Mouse (Mus musculus): ENCODE measurements around the gene Smg7. TPM values are rescaled to one million over a fixed set of nuclear protein-coding genes. Genes with fewer than 3 reads are reported as not detected.

Smg7 gene
- polyA plus RNA-seq, 2 experiments from 2014 or later, result 35.3 to 38.1 TPM

DNA sequence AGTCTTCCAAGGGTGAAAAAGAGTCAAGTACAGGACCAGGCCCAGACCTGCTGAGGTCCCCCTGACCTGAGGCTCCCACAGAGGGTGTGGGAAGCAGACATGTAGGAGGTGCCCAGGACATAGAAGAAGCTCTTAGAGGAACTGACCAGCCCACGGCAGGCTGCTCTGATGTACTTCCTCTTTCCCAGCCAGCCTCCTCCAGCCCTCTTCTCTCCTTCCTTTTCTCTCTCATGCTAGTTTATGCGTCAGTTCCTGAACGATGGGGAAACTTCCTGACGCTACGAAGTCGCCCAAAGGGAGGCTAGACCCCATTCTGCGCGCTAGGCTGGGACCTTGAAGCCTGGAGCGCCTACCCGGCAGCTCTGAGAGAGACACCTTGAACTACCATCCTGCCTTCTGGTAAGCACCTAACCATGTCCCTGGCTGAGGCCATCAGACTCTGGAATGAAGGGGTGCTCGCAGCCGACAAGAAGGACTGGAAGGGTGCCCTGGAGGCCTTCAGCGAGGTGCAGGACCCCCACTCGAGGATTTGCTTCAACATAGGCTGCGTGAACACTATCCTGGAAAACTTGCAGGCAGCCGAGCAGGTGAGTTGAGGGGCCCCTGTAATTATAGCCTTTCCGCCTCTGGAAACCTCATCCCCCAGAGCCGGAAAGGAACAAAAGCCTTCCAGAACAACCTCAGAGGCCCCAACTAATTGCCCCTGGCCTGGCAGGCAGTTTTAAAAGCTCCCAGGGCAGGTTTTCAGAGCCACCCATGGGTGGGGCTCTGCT, 94.6 kb downstream of the Smg7 start:
- ATAC-seq, result no peak

DNA sequence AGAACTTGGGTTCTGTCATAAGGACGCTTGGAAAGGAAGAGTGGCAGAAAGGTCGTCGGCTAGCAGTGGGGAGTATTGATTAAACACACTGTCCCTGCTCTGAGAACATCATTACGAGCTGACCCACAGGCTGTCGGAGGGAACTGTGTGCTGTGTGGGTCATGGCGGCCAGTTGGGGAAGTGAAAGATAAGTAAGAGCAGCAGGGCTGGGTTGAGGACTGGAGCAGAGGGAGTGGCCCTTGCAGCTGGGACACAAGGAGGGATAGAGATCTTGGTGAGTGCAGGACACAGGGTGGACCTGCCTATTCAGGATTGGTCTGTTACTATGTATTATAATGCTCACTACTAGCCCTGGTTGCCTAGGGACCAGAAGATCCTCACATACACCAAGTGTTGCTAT, 97.5 kb downstream of the Smg7 start:
- ATAC-seq, result no peak

DNA sequence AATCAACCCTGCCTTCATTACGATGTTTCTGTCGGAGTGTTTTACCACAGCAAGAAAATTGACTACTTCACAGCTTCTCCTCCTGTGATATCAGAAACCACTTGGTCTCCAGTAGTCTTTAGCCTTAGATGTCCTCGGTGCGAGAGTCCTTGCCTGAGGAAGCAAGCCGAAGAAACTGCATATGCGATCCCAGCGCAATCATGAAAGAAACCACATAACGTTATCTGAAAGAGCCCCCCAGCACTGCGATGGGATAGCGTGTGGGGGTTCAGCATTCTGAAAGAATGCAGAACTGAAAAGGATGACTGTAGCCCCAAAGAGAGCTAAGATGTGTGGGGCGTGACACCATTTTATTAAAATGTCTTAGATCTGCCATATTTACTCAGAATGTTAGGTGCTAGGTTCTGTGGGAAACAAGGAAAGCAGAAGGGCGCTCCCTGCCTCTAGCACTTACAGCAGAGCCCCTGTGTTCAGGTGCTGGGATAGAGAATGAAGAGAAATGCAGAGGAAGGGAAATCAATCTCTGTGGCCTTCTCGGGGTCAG, 101.7 kb downstream of the Smg7 start:
- no peak for ATAC-seq

DNA sequence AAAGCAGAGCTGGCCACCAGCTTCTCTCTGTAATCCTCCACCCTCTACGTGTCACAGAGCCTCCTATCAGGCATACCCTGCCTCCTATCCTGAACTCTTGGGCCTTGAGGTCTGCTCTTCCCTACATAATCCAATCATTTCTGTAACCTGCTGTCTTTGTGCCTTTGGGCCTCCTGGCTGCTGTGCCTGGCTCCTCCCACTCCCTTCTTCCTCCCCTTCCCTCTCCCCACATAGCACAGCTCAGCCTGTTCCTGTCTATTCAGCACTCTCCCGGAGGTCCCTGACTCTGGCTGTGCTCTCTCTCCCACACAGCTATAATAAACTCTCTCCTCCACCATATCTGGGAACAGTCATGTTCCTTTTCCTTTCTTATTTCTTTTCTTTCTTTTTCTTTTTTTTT, 102.5 kb downstream of the Smg7 start, which contains the start of gene Ncf2:
Ncf2 (plus strand) TSS at position 298 of the 400 bp plus-strand sequence.
- ATAC-seq, result no peak

DNA sequence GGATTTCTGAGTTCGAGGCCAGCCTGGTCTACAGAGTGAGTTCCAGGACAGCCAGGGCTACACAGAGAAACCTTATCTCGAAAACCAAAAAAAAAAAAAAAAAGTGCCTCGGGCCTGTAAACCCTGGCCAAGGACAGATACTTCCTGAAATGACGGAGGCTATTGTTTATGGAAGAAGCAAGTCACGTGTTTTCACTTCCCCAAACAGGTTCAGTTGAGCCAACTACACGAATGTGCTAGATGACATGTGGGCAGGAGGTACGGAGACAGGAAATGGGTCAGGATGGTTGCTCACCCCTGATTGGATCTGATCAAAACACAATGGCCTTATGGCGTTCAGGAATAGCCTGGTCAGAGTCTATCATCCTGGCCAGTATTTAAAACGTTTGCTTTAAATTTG, 104.3 kb downstream of the Smg7 start:
- ATAC-seq, result no peak

DNA sequence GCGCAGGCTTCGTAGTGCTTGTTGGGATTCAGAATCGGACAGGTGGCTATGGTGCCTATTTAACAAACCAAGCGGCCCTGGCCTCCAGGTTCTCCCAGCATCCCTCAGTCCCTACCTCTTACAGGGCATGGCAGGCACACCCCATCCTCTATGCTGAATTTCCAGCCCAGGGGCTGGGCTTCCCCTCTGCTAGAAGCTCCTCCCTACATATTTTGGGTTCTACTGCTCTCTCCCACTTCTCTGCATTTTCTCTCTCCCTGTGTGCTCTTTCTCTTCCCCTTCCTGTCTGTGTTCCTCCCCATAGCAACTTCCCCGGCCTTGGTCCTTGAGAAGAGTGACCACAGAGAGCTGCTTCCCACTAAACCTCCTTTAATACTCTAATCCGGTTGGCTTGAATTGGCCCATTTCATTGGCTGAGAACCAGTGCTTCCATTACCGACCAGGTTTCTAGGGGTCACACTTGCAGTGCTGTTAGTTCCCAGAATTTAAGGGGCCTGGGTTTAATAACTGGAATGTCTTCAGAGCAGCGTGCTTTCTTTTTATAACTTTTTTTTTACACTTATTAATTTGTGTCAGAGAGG, 105.7 kb downstream of the Smg7 start:
- ATAC-seq, result no peak

DNA sequence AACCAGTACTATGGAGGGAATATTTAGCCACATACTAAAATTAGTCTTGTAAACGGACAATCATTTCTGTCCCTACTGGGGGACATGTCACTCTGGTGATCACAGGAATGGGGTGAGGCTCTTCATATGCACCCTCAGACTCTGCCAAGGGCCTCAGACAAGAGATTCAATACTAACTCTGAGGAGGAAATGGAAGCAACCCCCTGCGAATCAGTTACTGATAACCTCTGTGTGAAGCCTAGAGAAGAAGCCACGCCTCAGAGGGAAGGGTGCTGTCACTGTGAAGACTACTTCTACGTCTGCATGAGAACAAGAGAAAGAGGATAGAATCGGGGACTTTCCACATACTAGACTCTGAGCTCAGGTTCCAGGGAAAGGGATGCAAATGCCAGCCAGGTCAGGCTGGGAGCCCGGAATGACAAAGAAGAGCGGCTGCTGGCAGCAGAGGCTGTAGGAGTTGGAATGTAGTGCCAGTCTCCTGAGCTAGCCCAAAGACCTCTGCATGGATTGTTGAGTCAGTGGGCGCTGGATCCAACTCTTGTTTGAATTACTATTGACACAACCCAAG, 106.7 kb downstream of the Smg7 start:
- ATAC-seq, result no peak

DNA sequence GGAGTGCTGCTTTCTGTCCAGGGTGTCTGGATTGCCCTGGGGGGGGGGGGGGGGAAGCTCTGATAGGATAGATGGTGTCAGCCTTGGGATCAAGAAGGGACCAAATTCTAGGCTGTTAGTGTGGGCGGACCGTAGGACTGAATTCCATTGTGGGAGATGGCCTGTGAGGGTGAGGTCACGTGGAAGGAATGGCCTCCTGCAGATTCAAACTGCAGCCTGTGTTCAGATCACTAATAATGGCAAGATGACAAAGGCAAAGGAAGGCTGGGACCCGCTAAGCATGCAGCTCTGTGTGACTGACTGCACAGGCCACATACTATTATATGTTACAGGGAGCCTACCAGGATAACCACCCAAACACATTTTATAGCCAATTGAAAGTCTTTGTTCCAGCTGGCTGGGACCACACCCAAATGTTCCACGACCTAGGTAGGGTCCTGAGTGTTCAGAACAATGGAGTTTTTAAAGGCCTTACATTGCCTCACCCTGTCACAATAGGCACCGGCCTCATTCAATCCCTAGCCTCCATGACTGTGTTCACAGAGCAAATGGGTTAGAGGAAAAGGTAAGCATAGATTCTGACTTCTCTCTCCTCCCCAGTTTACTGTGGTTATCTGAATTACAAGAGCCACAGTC, 108.8 kb downstream of the Smg7 start:
- no peak for ATAC-seq

DNA sequence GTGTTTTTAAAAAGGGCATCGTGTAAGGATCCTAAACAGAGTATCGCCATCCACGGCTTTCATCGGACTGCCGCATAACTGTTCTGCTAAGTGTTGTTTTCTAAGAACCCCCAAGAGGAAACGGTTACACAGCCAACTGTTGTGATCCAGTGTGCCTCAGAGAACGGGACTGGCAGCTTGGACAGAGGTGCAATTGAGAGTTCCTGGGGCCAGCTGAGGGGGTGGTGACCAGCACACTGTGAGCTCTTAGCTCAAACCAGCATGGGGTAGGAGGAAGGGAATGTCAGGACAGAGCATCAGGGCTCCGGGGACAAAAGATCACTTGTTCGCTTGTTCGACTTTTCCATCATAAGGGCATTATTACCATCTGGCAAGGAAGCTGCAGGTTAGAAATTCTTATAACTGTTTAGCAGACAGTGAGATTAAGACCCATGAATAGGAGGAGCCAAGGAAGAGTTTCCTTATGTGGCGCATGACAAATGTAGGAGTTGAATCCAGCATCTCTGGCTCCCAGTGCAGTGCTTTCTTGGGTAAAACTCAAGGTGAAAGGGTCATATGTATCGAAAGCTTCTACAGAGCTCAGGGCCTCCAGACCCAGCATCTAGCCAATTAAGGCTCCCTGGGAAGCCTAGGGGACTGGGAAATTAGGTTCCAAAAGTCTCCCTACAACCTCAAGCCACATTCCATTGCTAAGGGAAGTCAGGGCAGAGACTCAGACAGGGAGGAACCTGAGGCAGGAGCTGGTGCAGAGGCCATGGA, 109.5 kb downstream of the Smg7 start:
- ATAC-seq, result no peak

DNA sequence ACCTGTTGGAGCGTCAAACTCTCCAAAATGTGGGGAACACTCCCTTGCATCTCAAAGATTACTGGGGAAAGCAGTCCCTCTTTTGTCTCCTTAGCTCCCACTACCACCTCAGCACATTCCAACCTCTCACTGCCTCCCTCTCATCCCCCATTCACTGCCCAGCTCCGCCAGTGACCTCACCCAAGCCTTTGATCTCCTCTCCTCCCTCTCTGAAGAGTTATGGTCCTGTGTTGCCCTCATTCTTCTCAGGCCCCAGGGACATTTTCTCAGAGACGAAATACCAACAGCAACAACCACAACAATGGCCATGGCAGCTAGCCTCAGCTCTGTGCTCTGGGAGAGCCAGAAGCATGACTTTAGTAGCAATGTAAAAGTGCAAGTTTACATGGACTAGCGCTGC, 111.2 kb downstream of the Smg7 start:
- ATAC-seq, result no peak

DNA sequence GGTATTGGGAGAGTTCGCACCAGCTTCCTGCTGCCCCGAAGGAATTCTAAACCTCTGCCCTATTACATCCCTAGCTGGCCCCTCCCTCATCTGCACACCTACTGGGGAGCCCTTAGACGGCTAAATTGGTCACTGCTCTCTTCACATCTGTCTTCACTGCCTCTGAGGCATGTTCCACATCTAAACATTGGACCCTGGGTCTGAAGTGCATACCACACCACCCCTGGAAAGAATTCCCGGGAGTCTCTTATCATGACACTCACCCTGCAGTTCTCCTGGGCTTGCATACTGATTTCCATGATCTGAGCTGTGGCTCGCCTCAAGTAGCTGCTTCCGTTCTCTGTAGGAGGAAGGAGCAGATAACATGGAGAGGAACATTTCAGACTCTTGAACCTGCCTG, 111.6 kb downstream of the Smg7 start:
- no peak for ATAC-seq

DNA sequence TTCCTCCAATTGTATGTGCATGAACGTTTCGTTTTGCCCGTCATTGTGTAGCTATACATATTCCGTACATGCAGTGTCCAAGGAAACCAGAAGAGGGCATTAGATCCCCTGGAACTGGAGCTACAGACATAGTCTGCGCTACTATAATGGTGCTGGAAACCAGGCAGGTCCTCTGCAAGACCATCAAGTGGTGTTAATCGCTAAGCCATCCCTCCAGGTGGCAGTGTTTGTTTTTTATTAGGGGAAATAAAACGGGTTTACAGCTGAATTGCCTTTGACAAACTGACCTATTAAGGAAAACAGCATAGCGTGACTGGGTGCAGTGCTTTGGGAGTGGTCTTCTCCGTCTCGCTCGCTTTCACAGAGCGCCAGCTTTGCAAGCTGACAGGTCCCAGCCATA, 112.2 kb downstream of the Smg7 start:
- no peak for ATAC-seq

DNA sequence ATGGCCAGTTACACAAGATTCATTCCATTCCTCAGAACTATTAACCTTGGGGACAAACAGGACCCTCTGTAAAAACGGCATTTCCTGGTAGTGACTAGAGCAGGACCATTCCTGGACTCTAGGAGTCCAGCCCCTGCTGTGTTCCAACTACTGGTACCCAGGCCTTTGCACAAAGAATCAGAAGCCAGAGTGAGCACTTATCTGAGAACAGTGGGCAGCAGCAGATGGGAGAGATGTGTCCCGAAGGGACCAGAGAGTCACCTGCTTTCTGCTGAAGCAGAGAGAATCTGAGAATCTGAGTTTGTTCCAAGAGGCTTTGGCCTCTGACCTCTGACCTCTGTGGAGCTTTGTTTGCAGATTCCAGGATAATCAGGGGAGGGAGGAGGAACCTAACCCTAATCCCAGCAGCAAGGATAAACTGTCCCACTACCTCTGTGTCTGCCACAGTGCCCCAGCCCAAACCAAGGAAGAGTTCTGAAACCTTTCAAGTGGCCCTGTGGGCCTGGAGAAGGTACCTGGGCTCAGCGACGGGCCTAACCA, 114.3 kb downstream of the Smg7 start:
- no peak for ATAC-seq

Other genes with a start within 250 kb of the Smg7 start
- not detected for gene Apobec4, start 152.1 kb downstream of the Smg7 start, polyA plus RNA-seq (2017; shearing (Covaris generic))
- under 1 TPM; 0.07 to 0.37 TPM for gene Rgl1, start 136.3 kb downstream of the Smg7 start, polyA plus RNA-seq (2017; shearing (Covaris generic))
- 100 to 1,000 TPM; 631 to 671 TPM for gene Arpc5, start 136.1 kb downstream of the Smg7 start, polyA plus RNA-seq (2017; shearing (Covaris generic))
- gene Ncf2, start 102.5 kb downstream of the Smg7 start, polyA plus RNA-seq (2017; shearing (Covaris generic)), result 1 to 10 TPM; 2.2 to 2.9 TPM
- gene Nmnat2, start 52.3 kb upstream of the Smg7 start, polyA plus RNA-seq (2017; shearing (Covaris generic)), result 1 to 10 TPM; 1.4 to 2.0 TPM